In genomic region chr1:180568761-180569452, GRCm38 (mm10) we compare ENCODE assay signal across 8 mouse cellular contexts. TPM values are rescaled to one million over a fixed set of nuclear protein-coding genes. Genes with fewer than 3 reads are reported as not detected.
DNase-seq lines count a peak whose midpoint lies in the region; ATAC-seq lines count a peak whose summit lies in the region.

Parp1 (plus strand) TSS chr1:180568924.

- peaks cover 8% of the 10 kb centered on the region; the same call in 1 of the 2 replicates for H3K4me1 ChIP-seq in brown adipose tissue, adult 24 weeks (ENCODE audit: control insufficient read depth, insufficient read depth, insufficient read length, low read length)
- peaks cover 17 to 37% of the 10 kb centered on the region in 2 experiments for H3K4me1 ChIP-seq in heart, embryonic 14.5 days (ENCODE audit: control insufficient read depth in 2 of 2, insufficient read depth in 2 of 2, low read length in 2 of 2)
- H3K4me1 ChIP-seq in liver, embryonic 13.5 days (replicated peaks), result peaks cover 51% of the 10 kb centered on the region
- peaks cover 19% of the 10 kb centered on the region for H3K4me1 ChIP-seq in stomach, embryonic 16.5 days (ENCODE audit: control insufficient read depth, insufficient read depth, low read length)

- H3K27ac ChIP-seq in brown adipose tissue, adult 24 weeks (replicated peaks; ENCODE audit: low read depth, low read length), result no peak within 1 kb of the TSS
- peak within 1 kb of the TSS; percentile 63 to 90 for H3K27ac ChIP-seq in heart, embryonic 14.5 days (replicated peaks in 1 of 2; ENCODE audit: control insufficient read depth in 1 of 2, insufficient read depth in 1 of 2, low read depth in 2 of 2, low read length in 2 of 2)
- H3K27ac ChIP-seq in liver, embryonic 13.5 days, result peak within 1 kb of the TSS; percentile 81
- H3K27ac ChIP-seq in stomach, embryonic 16.5 days (ENCODE audit: low read length), result peak within 1 kb of the TSS; percentile 94

- peak; percentile 96 for DNase-seq in CD4-positive, CD25-positive, alpha-beta regulatory T cell, adult 2 months (ENCODE audit: low read depth, low spot score)
- DNase-seq in fibroblast of lung, adult 2 months (ENCODE audit: low read depth), result peak; percentile 66
- peak; percentile 98 for DNase-seq in kidney, postnatal 14 days
- DNase-seq in liver, embryonic 13.5 days, result peak; percentile 94
- DNase-seq in neural tube, embryonic 10.5 days (ENCODE audit: extremely low spot score, low spot score), result peak; percentile 97

- ATAC-seq in heart, embryonic 14.5 days (ENCODE audit: insufficient number of reproducible peaks, insufficient read depth, low FRiP score, low read depth), result peak; percentile 98
- ATAC-seq in liver, embryonic 13.5 days (ENCODE audit: low read depth), result peak; percentile 92
- peak; percentile 97 for ATAC-seq in stomach, embryonic 16.5 days (ENCODE audit: insufficient read depth, low FRiP score)

- no peaks in the 10 kb centered on the region for H3K9me3 ChIP-seq in heart, embryonic 14.5 days (ENCODE audit: control insufficient read depth, low read length)
- H3K9me3 ChIP-seq in liver, embryonic 13.5 days (replicated peaks), result no peaks in the 10 kb centered on the region
- H3K9me3 ChIP-seq in stomach, embryonic 16.5 days (replicated peaks; ENCODE audit: control insufficient read depth, low read length), result no peaks in the 10 kb centered on the region

- H3K4me2 ChIP-seq in heart, embryonic 14.5 days (ENCODE audit: low read length), result peak within 1 kb of the TSS; percentile 95
- H3K4me2 ChIP-seq in liver, embryonic 13.5 days, result peak within 1 kb of the TSS; percentile 99
- peak within 1 kb of the TSS; percentile 96 for H3K4me2 ChIP-seq in stomach, embryonic 16.5 days (ENCODE audit: low read depth, low read length)

- peaks cover 9% of the 10 kb centered on the region for H3K36me3 ChIP-seq in heart, embryonic 14.5 days (ENCODE audit: control insufficient read depth, insufficient read depth, low read length)
- H3K36me3 ChIP-seq in liver, embryonic 13.5 days, result peaks cover 18% of the 10 kb centered on the region
- peaks cover 4% of the 10 kb centered on the region; the same call in 1 of the 2 replicates for H3K36me3 ChIP-seq in stomach, embryonic 16.5 days (ENCODE audit: control insufficient read depth, insufficient read depth, low read length)

- H3K27me3 ChIP-seq in heart, embryonic 14.5 days (ENCODE audit: control insufficient read depth, insufficient read depth, low read length), result no peaks in the 10 kb centered on the region
- H3K27me3 ChIP-seq in liver, embryonic 13.5 days, result no peaks in the 10 kb centered on the region
- H3K27me3 ChIP-seq in stomach, embryonic 16.5 days (ENCODE audit: control insufficient read depth, insufficient read depth, low read length), result no peaks in the 10 kb centered on the region

- under 1% methylated on average over 66 of the region's 67 CpGs for WGBS in heart, embryonic 14.5 days
- under 1% methylated on average over 67 of the region's 67 CpGs for WGBS in liver, embryonic 13.5 days (ENCODE audit: insufficient replicate concordance)
- under 1% methylated on average over 67 of the region's 67 CpGs for WGBS in stomach, embryonic 16.5 days

- H3K9ac ChIP-seq in heart, embryonic 14.5 days (ENCODE audit: low read length), result peak within 1 kb of the TSS; percentile 93
- peak within 1 kb of the TSS; percentile 81 for H3K9ac ChIP-seq in liver, embryonic 13.5 days
- peak within 1 kb of the TSS; percentile 93 for H3K9ac ChIP-seq in stomach, embryonic 16.5 days (ENCODE audit: low read length)

- H3K4me3 ChIP-seq in brown adipose tissue, adult 24 weeks (ENCODE audit: insufficient read depth, low read depth, low read length), result peak within 1 kb of the TSS; percentile 85
- peak within 1 kb of the TSS; percentile 72 to 91 for H3K4me3 ChIP-seq in heart, embryonic 14.5 days (ENCODE audit: control insufficient read depth in 1 of 2, insufficient read depth in 1 of 2, low read depth in 1 of 2, low read length in 2 of 2)
- H3K4me3 ChIP-seq in liver, embryonic 13.5 days (replicated peaks), result peak within 1 kb of the TSS; percentile 85
- peak within 1 kb of the TSS; percentile 97 for H3K4me3 ChIP-seq in stomach, embryonic 16.5 days (replicated peaks; ENCODE audit: low read length)

RNA-seq across cellular contexts. Expression of gene Parp1, which starts in this region (rescaled TPM):
- 53.1 and 67.8 TPM in 2 replicates for polyA plus RNA-seq in brown adipose tissue, adult 24 weeks (2012; ENCODE audit: insufficient read depth, insufficient read length, missing spikeins)
- 78.1 and 85.2 TPM in 2 replicates for polyA plus RNA-seq in heart, embryonic 14.5 days (2014; fragmentation: Nextera tagmentation; extraction: Ambion mirVana)
- polyA plus RNA-seq in liver, embryonic 13.5 days (2015; fragmentation: Nextera tagmentation; extraction: Ambion mirVana), result 76.4 and 86.0 TPM in 2 replicates
- polyA plus RNA-seq in stomach, embryonic 16.5 days (2015; fragmentation: Nextera tagmentation; extraction: Ambion mirVana), result 105 and 116 TPM in 2 replicates
